Mouse (Mus musculus) CH12.LX (cell line): ENCODE data around the gene Ube2s. TPM values are rescaled to one million over a fixed set of nuclear protein-coding genes. Genes with fewer than 3 reads are reported as not detected.

ENCODE experiments used
- DNase-seq: peaks from one replicate; pipeline ENCODE4 v3.0.0-alpha.2; 2013; ENCODE audit errors: extremely low read depth
- H3K27ac ChIP-seq: 2 replicates; pipeline ENCODE4 v1.5.1; 2012; ENCODE audit warnings: low read depth, mild to moderate bottlenecking, control low read depth, moderate library complexity; ENCODE audit not compliant: insufficient read depth
- H3K27me3 ChIP-seq: replicated peaks from 2 replicates; pipeline ENCODE3; 2012; ENCODE audit warnings: inconsistent platforms
- H3K36me3 ChIP-seq, 2 experiments: replicated peaks in 1 of 2; 2 replicates each; pipeline versions ENCODE3 to v1.6.1; 2012; ENCODE audit warnings: inconsistent platforms in 1 of 2, low read length in 1 of 2, mild to moderate bottlenecking in 1 of 2, mixed read lengths in 1 of 2, moderate library complexity in 1 of 2; ENCODE audit not compliant: control insufficient read depth in 1 of 2, insufficient read depth in 1 of 2
- H3K4me1 ChIP-seq, 2 experiments: 2 replicates each; pipeline ENCODE4 v1.6.1; 2012; ENCODE audit warnings: inconsistent platforms in 1 of 2, moderate library complexity in 1 of 2; ENCODE audit not compliant: insufficient read depth in 2 of 2, control insufficient read depth in 1 of 2
- H3K4me2 ChIP-seq: 2 replicates; pipeline ENCODE4 v1.6.1; 2012; ENCODE audit warnings: low read depth, mild to moderate bottlenecking, control low read depth; ENCODE audit not compliant: poor library complexity, insufficient read depth, severe bottlenecking
- H3K4me3 ChIP-seq, 3 experiments: fragments of 150-350 bp in 1 of 3; sonication (generic) in 1 of 3; replicated peaks in 1 of 3; 2 replicates each; pipeline versions ENCODE3 to v1.5.1; 2011 to 2012; ENCODE audit warnings: low read depth in 2 of 3, low read length in 2 of 3, mild to moderate bottlenecking in 2 of 3, moderate library complexity in 2 of 3, control low read depth in 1 of 3, improper control_type of control experiment in 1 of 3, inconsistent platforms in 1 of 3, mixed read lengths in 1 of 3; ENCODE audit not compliant: poor library complexity in 1 of 3
- H3K79me2 ChIP-seq: replicated peaks from 2 replicates; pipeline ENCODE4 v1.6.1; 2012; ENCODE audit warnings: mild to moderate bottlenecking, moderate library complexity; ENCODE audit not compliant: control insufficient read depth, poor library complexity, insufficient read depth, severe bottlenecking; ENCODE audit errors: extremely low read depth
- H3K9ac ChIP-seq: 2 replicates; pipeline ENCODE4 v1.6.1; 2012; ENCODE audit warnings: low read depth, mild to moderate bottlenecking, control low read depth, moderate library complexity; ENCODE audit not compliant: insufficient read depth
- H3K9me3 ChIP-seq: replicated peaks from 2 replicates; pipeline ENCODE3; 2012; ENCODE audit warnings: low read length, inconsistent platforms, mixed read lengths
- BHLHE40 ChIP-seq: IDR thresholded peaks from 2 replicates; pipeline ENCODE4 v1.6.1; 2011; ENCODE audit warnings: mild to moderate bottlenecking, low read depth, low read length, improper control_type of control experiment
- CHD1 ChIP-seq: IDR thresholded peaks from 2 replicates; pipeline ENCODE4 v1.6.1; 2012; ENCODE audit warnings: low read depth, low read length, improper control_type of control experiment, inconsistent platforms
- CHD2 ChIP-seq: IDR thresholded peaks from 2 replicates; pipeline ENCODE4 v1.6.1; 2011; ENCODE audit warnings: low read length, improper control_type of control experiment
- E2F4 ChIP-seq: IDR thresholded peaks from 2 replicates; pipeline ENCODE4 v1.6.1; 2011; ENCODE audit warnings: low read depth, low read length, improper control_type of control experiment; ENCODE audit not compliant: insufficient replicate concordance
- ELF1 ChIP-seq: IDR thresholded peaks from 2 replicates; pipeline ENCODE4 v1.6.1; 2014; ENCODE audit warnings: low read depth, mild to moderate bottlenecking, inconsistent platforms, low read length, improper control_type of control experiment
- GABPA ChIP-seq: IDR thresholded peaks from 2 replicates; pipeline ENCODE4 v1.6.1; 2012; ENCODE audit warnings: low read depth, low read length, improper control_type of control experiment, inconsistent platforms; ENCODE audit not compliant: insufficient replicate concordance
- IRF4 ChIP-seq: IDR thresholded peaks from 2 replicates; pipeline ENCODE4 v1.6.1; 2014; ENCODE audit warnings: low read depth, mild to moderate bottlenecking, inconsistent platforms, low read length, improper control_type of control experiment
- KAT2A ChIP-seq: IDR thresholded peaks from 2 replicates; pipeline ENCODE4 v1.6.1; 2012; ENCODE audit warnings: low read length, improper control_type of control experiment, inconsistent platforms; ENCODE audit not compliant: insufficient replicate concordance
- MEF2A ChIP-seq: IDR thresholded peaks from 2 replicates; pipeline ENCODE4 v1.6.1; 2014; ENCODE audit warnings: low read depth, mild to moderate bottlenecking, inconsistent platforms, low read length, improper control_type of control experiment, borderline replicate concordance
- MYC ChIP-seq: IDR thresholded peaks from 2 replicates; pipeline ENCODE4 v1.6.1; 2011; ENCODE audit warnings: low read depth, mild to moderate bottlenecking, improper control_type of control experiment, low read length
- PAX5 ChIP-seq: IDR thresholded peaks from 2 replicates; pipeline ENCODE4 v1.6.1; 2012; ENCODE audit warnings: low read length, inconsistent platforms, mixed read lengths
- POLR2A ChIP-seq: IDR thresholded peaks from 2 replicates; pipeline ENCODE4 v1.6.1; 2011; ENCODE audit warnings: low read depth, mild to moderate bottlenecking, improper control_type of control experiment, low read length
- POLR2AphosphoS2 ChIP-seq: IDR thresholded peaks from 2 replicates; pipeline ENCODE4 v1.6.1; 2011; ENCODE audit warnings: low read depth, low read length, improper control_type of control experiment
- RAD21 ChIP-seq: IDR thresholded peaks from 2 replicates; pipeline ENCODE4 v1.6.1; 2011; ENCODE audit warnings: low read depth, mild to moderate bottlenecking, low read length, improper control_type of control experiment, moderate library complexity
- SIN3A ChIP-seq: IDR thresholded peaks from 2 replicates; pipeline ENCODE4 v1.6.1; 2012; ENCODE audit warnings: low read length, improper control_type of control experiment, inconsistent platforms
- TBP ChIP-seq: conservative IDR thresholded peaks from 2 replicates; pipeline ENCODE4 v1.6.1; 2011; ENCODE audit warnings: low read depth, low read length, improper control_type of control experiment
- USF2 ChIP-seq: conservative IDR thresholded peaks from 2 replicates; pipeline ENCODE4 v1.6.1; 2011; ENCODE audit warnings: low read depth, low read length, improper control_type of control experiment
- ZC3H11A ChIP-seq: IDR thresholded peaks from 2 replicates; pipeline ENCODE4 v1.6.1; 2012; ENCODE audit warnings: low read depth, mild to moderate bottlenecking, inconsistent platforms, low read length, improper control_type of control experiment
- ZMIZ1 ChIP-seq: IDR thresholded peaks from 2 replicates; pipeline ENCODE4 v1.6.1; 2012; ENCODE audit warnings: low read depth, mild to moderate bottlenecking, inconsistent platforms, low read length, improper control_type of control experiment
- dilution Hi-C: fragments of 300-500 bp; cut with MboI; formaldehyde crosslinking; loops from 2 replicates; pipeline ENCODE4 v1.14.3; 2020; ENCODE audit warnings: low sequenced_read_pairs; ENCODE audit not compliant: extremely low pct_unique_long_range_greater_than_20kb, extremely low pct_ligation_motif_present
- in situ Hi-C: fragments of 300-500 bp; cut with MboI; formaldehyde crosslinking; loops from 3 replicates; pipeline ENCODE4 v1.14.3; 2019; ENCODE audit warnings: low sequenced_read_pairs, low pct_ligation_motif_present, low pct_unique_long_range_greater_than_20kb, mixed read lengths
- polyA plus RNA-seq: library from polyadenylated mRNA; unstranded; fragments of >175 nt; gene quantifications from 2 replicates; pipeline ENCODE4 v1.2.1, GENCODE M21; 2012; ENCODE audit warnings: low read depth; ENCODE audit not compliant: insufficient read length
- total RNA-seq, 2 experiments: library from RNA; depleted of rRNA; stranded (reverse); fragments of 300-350 nt in 1 of 2; fragments of >200 nt in 1 of 2; gene quantifications; 2 replicates each; pipeline ENCODE4 v1.2.3; 2012 to 2014

The Ube2s gene
- total and polyA plus RNA-seq, 3 experiments, result 238 to 825 (median 392) TPM

DNA sequence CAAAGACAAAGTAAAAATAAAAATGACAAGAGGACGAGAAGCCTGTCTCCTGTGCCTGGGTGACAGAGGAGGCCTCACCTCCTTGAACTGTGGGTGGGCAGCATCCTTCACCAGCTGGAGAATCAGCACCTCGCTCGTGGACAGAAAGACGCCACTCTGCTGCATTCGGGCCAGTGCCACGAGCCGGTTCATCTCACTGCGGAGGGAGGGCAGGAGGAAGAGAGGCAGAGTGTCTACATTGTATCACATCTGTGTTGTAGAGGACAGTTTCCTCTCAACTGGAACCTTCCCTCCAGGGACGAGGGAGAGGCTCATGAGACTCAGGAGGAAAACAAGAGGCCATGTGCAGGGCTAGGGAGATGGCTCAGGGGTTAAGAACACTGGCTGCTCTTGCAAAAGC, 37.0 kb upstream of the Ube2s start:
- no peak for DNase-seq
- dilution Hi-C loops, result no loop called here
- Histone ChIP-seq H3K27me3 (no peaks in the 10 kb centered on the region), H3K79me2 (no peaks in the 10 kb centered on the region), H3K9me3 (no peaks in the 10 kb centered on the region), H3K4me1 (peaks cover 8 to 12% of the 10 kb centered on the region in 2 experiments), H3K4me3 (no peak overlapping the region), H3K9ac (no peak overlapping the region), H3K27ac (no peak overlapping the region), H3K36me3 (no peaks in the 10 kb centered on the region), H3K4me2 (no peak overlapping the region)
- in situ Hi-C loops, result no loop called here
- no peak for TF ChIP-seq USF2
- no peak for TF ChIP-seq CHD2
- no peak for TF ChIP-seq BHLHE40
- no peak for TF ChIP-seq PAX5
- TF ChIP-seq MEF2A, result no peak
- no peak for TF ChIP-seq ZC3H11A
- TF ChIP-seq ZMIZ1, result no peak
- no peak for TF ChIP-seq CHD1
- TF ChIP-seq POLR2A, result no peak
- TF ChIP-seq IRF4, result no peak
- no peak for TF ChIP-seq E2F4
- no peak for TF ChIP-seq POLR2AphosphoS2
- TF ChIP-seq RAD21, result no peak
- TF ChIP-seq MYC, result no peak
- no peak for TF ChIP-seq SIN3A
- TF ChIP-seq KAT2A, result no peak
- no peak for TF ChIP-seq GABPA
- no peak for TF ChIP-seq TBP
- no peak for TF ChIP-seq ELF1

DNA sequence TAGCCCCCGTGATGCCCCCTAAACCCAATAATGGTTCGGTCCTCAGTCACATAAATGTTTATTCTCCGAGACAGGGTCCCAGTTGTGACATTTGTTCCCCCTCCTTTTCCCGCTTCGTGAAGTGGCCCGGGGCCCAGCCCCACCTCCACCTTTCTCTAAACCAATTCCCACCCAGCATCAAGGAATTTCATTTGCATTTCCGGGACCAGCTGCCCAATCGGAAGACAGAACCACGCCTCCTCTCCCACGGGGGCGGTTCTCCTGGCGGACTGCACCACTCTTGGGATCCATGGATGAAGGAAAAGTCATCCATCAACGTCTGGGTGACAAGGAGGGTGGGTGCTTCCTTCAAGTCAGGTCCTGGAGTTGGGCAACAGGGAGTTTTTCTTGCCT, 32.5 kb upstream of the Ube2s start:
- no peaks in the 10 kb centered on the region for H3K36me3 ChIP-seq
- no peaks in the 10 kb centered on the region for H3K79me2 ChIP-seq
- peaks cover 7 to 18% of the 10 kb centered on the region in 2 experiments for H3K4me1 ChIP-seq
- H3K4me3 ChIP-seq, result no peak overlapping the region
- DNase-seq, result no peak
- in situ Hi-C loops (no loop called here), dilution Hi-C loops (no loop called here)
- H3K9me3 ChIP-seq, result no peaks in the 10 kb centered on the region
- H3K4me2 ChIP-seq, result no peak overlapping the region
- H3K27ac ChIP-seq, result no peak overlapping the region
- H3K27me3 ChIP-seq, result peaks cover 32% of the 10 kb centered on the region
- no peak overlapping the region for H3K9ac ChIP-seq
- TF ChIP-seq SIN3A (no peak), RAD21 (no peak), ZC3H11A (no peak), TBP (no peak), ZMIZ1 (no peak)
